Mouse (Mus musculus) erythroblast, embryonic 14.5 days (primary cell): ENCODE results near the gene 1700018F24Rik.

ENCODE experiments used
- GATA1 ChIP-seq: IDR thresholded peaks from 2 replicates; pipeline ENCODE4 v1.6.1; 2012; ENCODE audit warnings: low read length, inconsistent platforms, mixed read lengths
- TAL1 ChIP-seq: IDR thresholded peaks from 3 replicates; pipeline ENCODE4 v1.6.1; 2012; ENCODE audit warnings: low read length, inconsistent platforms, mixed read lengths

- TF ChIP-seq GATA1 (no peak), TAL1 (no peak)
Measured at GRCm38 (mm10) chr5:145008878-145009659, 33.7 kb upstream of the 1700018F24Rik start.
